Mouse (Mus musculus) heart, adult 2 months (tissue): ENCODE measurements at regions not wholly inside any gene's neighbourhood (a gene's known extent, or its start where the extent isn't known, plus 50 kb on each side); places are given as distances from the start of the nearest gene placed in this dataset.

Experiments used
- DNase-seq, 2 experiments: peaks; one replicate each; pipeline ENCODE4 v3.0.0; 2021
- H3K27ac ChIP-seq: fragments of 200-600 bp; 2 replicates; pipeline ENCODE4 v1.8.1; 2022
- H3K27me3 ChIP-seq: fragments of 200-500 bp; 2 replicates; pipeline ENCODE4 v1.6.1; 2012; ENCODE audit warnings: mild to moderate bottlenecking, low read length, inconsistent platforms, mixed read lengths; ENCODE audit not compliant: control insufficient read depth, insufficient read depth
- H3K36me3 ChIP-seq: fragments of 200-500 bp; 2 replicates; pipeline ENCODE4 v1.6.1; 2012; ENCODE audit warnings: low read length, inconsistent platforms; ENCODE audit not compliant: control insufficient read depth, insufficient read depth
- H3K4me1 ChIP-seq: fragments of 200-500 bp; 2 replicates; pipeline ENCODE4 v1.6.1; 2011; ENCODE audit warnings: low read length; ENCODE audit not compliant: control insufficient read depth, insufficient read depth
- H3K4me3 ChIP-seq: fragments of 200-600 bp; 2 replicates; pipeline ENCODE4 v1.8.1; 2022
- H3K79me2 ChIP-seq: fragments of 200-500 bp; replicated peaks from 2 replicates; pipeline ENCODE4 v1.6.1; 2012; ENCODE audit warnings: mild to moderate bottlenecking, inconsistent platforms, low read length, moderate library complexity, mixed read lengths; ENCODE audit not compliant: control insufficient read depth, insufficient read depth
- H3K9ac ChIP-seq: fragments of 200-500 bp; 2 replicates; pipeline ENCODE4 v1.6.1; 2012; ENCODE audit warnings: low read depth, mild to moderate bottlenecking, control low read depth, inconsistent platforms, low read length, mixed read lengths
- CTCF ChIP-seq: fragments of 200-600 bp; IDR thresholded peaks from 2 replicates; pipeline ENCODE4 v1.8.1; 2022; ENCODE audit warnings: antibody characterized with exemption, mild to moderate bottlenecking, moderate library complexity
- EP300 ChIP-seq: fragments of 200-500 bp; IDR thresholded peaks from 2 replicates; pipeline ENCODE4 v1.6.1; 2011; ENCODE audit warnings: low read depth, low read length, control low read depth; ENCODE audit not compliant: insufficient read depth
- POLR2A ChIP-seq: fragments of 200-500 bp; IDR thresholded peaks from 2 replicates; pipeline ENCODE4 v1.6.1; 2011; ENCODE audit warnings: mild to moderate bottlenecking, low read depth, low read length, control low read depth; ENCODE audit not compliant: insufficient read depth
- WGBS: fragments of 180-500 bp; shearing (Covaris S2); methylation state at CpG from one replicate; pipeline ENCODE4 v1.1.7; 2018; 5-methylcytosine and 5-hydroxymethylcytosine counted together
- intact Hi-C: fragments of 180-260 bp; cut with DNase I; formaldehyde crosslinking; loops from one replicate; pipeline ENCODE4 v1.15.1; 2025

DNA sequence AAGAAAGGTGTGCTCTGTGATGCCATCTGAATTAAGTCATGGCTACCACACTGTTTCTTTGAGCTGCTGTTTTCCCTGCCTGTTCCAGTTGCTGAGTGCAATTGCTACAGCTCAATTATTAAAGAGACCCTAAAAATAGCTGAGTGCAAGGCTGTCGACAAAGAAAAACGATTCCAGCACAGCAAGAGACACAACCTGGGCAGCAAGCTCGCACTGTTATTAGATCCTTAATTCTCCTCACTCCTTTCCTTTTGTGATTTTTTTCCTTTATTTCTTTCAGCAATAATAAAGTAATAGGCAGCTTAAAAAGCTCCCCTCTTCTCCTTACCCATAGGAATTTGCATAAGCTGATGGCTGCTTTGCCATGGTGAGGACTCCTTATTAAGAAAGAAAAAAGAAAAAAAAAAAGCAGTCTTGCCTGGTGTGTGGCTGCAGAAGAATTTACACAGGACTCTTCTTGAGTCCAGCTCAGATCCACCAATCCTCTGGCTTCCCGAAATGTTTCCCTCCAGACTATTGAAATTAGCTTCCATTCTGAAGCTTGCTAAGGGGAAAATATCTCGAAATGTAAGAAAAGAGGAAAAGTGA, 123.1 kb upstream of the Arpp21 start:
- intact Hi-C loops, result no loop called here
- no peaks in the 10 kb centered on the region for H3K79me2 ChIP-seq

GRCm38 (mm10) chr9:112353196-112353595, 117.5 kb upstream of the Arpp21 start:
- no peak overlapping the region for H3K9ac ChIP-seq
- H3K27me3 ChIP-seq, result no peaks in the 10 kb centered on the region
- no peak for DNase-seq
- H3K4me3 ChIP-seq, result no peak overlapping the region
- no peaks in the 10 kb centered on the region for H3K36me3 ChIP-seq
- H3K79me2 ChIP-seq, result no peaks in the 10 kb centered on the region
- H3K4me1 ChIP-seq, result no peaks in the 10 kb centered on the region
- intact Hi-C loops, result no loop called here
- no peak overlapping the region for H3K27ac ChIP-seq
- TF ChIP-seq EP300 (no peak), POLR2A (no peak), CTCF (no peak)
- 60% methylated on average over 3 of the region's 3 CpGs for WGBS

More for the DNA sequence above, 123.1 kb upstream of the Arpp21 start:
- no peak for DNase-seq
- Histone ChIP-seq H3K36me3 (no peaks in the 10 kb centered on the region), H3K4me3 (no peak overlapping the region), H3K27ac (no peak overlapping the region), H3K27me3 (no peaks in the 10 kb centered on the region), H3K4me1 (no peaks in the 10 kb centered on the region), H3K9ac (no peak overlapping the region)
- WGBS, result 41% methylated on average over 5 of the region's 5 CpGs
- TF ChIP-seq POLR2A, result no peak
- no peak for TF ChIP-seq EP300
- TF ChIP-seq CTCF, result no peak

DNA sequence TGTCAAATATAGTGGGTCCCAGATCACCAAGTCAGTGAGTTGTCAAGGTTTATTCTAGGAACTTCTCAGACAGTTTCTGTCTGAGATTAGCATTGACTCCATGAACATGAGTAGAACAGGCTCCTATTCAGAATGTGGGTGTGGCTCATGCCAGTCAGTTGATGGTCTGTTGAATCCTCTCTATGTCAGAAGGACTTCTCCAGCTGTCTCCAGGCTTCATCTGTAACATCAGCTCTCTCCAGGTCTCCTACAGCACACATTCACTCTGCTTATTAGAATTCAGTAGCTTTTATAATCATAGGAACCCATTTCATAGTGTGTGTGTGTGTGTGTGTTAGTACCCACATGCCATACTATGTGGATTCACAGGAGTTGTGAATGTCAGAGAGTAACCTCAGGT, 113.2 kb upstream of the Arpp21 start:
- Histone ChIP-seq H3K9ac (no peak overlapping the region), H3K36me3 (no peaks in the 10 kb centered on the region), H3K4me3 (no peak overlapping the region), H3K27ac (no peak overlapping the region), H3K79me2 (no peaks in the 10 kb centered on the region), H3K4me1 (no peaks in the 10 kb centered on the region), H3K27me3 (no peaks in the 10 kb centered on the region)
- TF ChIP-seq EP300 (no peak), CTCF (no peak), POLR2A (no peak)
- DNase-seq, result no peak
- intact Hi-C loops, result no loop called here

DNA sequence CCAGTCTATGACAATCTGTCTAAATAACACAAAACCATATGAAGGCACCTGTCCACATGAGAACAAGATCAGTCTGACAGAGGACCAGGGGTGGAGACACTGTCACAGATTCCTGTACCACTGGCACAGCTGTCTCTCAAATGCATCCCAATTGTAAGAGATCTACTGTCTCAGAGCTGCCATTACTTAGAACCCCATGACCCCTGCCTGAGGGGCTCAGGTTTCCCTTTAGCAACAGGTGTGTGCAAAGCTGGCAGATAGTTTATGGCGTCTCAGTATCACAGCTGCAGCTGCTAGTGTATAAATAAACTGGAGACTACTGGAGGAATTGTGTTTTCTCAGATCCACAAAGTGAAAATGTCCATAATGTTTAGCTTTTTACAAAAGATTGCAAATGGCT, 109.1 kb upstream of the Arpp21 start:
- no peaks in the 10 kb centered on the region for H3K27me3 ChIP-seq
- no peak overlapping the region for H3K9ac ChIP-seq
- no peak overlapping the region for H3K27ac ChIP-seq
- no peaks in the 10 kb centered on the region for H3K36me3 ChIP-seq
- intact Hi-C loops, result no loop called here
- no peaks in the 10 kb centered on the region for H3K4me1 ChIP-seq
- WGBS, result 41% methylated on average over 1 of the region's 1 CpGs
- H3K4me3 ChIP-seq, result no peak overlapping the region
- no peak for DNase-seq
- H3K79me2 ChIP-seq, result no peaks in the 10 kb centered on the region
- no peak for TF ChIP-seq EP300
- no peak for TF ChIP-seq CTCF
- TF ChIP-seq POLR2A, result no peak

DNA sequence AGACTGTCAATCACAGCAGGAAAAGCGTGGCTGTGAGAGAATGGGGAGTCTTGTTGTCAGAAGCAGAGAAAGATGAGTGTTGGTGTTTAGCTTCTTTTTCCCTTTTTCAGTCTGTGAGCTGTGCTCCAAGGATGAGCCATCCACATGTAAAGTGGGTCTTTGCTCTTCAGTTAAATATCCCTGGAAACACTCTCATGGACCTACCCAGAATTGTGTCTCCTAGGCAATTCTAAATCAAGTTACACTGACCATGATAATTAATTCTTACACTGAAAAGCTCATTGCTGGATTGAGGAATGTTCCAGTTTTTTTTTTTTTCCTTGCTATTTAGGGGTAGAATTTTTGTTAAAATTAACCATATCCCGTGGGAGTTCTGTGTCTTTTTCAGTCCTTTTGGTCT, 104.6 kb upstream of the Arpp21 start:
- Histone ChIP-seq H3K36me3 (no peaks in the 10 kb centered on the region), H3K4me1 (no peaks in the 10 kb centered on the region), H3K79me2 (no peaks in the 10 kb centered on the region), H3K27me3 (no peaks in the 10 kb centered on the region), H3K9ac (no peak overlapping the region), H3K27ac (no peak overlapping the region), H3K4me3 (no peak overlapping the region)
- no peak for DNase-seq
- 47% methylated on average over 2 of the region's 2 CpGs for WGBS
- TF ChIP-seq EP300 (no peak), POLR2A (no peak), CTCF (no peak)
- intact Hi-C loops, result no loop called here

DNA sequence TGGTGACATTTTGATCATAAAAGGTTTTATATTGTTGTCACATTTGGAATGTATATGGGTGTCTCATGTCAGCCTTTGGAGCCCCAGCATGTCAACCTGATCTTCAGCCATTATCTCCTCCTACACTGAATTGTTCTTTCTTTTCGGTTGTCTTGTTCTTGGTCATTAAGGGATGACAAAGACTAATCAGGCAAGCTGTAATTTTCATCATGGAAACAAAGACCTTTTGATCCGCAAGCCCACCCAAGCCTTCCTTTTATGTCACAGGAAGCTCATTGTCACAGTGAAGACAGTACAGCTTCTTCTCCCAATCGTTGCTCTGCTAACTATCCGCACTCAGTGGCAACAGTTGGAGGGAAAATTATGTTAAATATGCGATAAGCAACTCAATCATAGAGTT, 84.3 kb upstream of the Arpp21 start:
- DNase-seq, result no peak
- intact Hi-C loops, result no loop called here
- TF ChIP-seq POLR2A, result no peak
- no peak for TF ChIP-seq EP300
- TF ChIP-seq CTCF, result no peak
- Histone ChIP-seq H3K9ac (no peak overlapping the region), H3K27me3 (no peaks in the 10 kb centered on the region), H3K4me3 (no peak overlapping the region), H3K27ac (no peak overlapping the region), H3K4me1 (no peaks in the 10 kb centered on the region), H3K79me2 (no peaks in the 10 kb centered on the region), H3K36me3 (no peaks in the 10 kb centered on the region)
- 73% methylated on average over 5 of the region's 5 CpGs for WGBS
